Mouse (Mus musculus) liver, embryonic 14.5 days (tissue): ENCODE results near the gene Mmel1.

ENCODE experiments used
- CTCF ChIP-seq: IDR thresholded peaks from 2 replicates; pipeline ENCODE4 v1.5.1; 2016; ENCODE audit warnings: antibody characterized with exemption, low read depth, control low read depth
- EP300 ChIP-seq: IDR thresholded peaks from 2 replicates; pipeline ENCODE4 v1.6.1; 2016; ENCODE audit warnings: antibody characterized with exemption, low read depth

DNA sequence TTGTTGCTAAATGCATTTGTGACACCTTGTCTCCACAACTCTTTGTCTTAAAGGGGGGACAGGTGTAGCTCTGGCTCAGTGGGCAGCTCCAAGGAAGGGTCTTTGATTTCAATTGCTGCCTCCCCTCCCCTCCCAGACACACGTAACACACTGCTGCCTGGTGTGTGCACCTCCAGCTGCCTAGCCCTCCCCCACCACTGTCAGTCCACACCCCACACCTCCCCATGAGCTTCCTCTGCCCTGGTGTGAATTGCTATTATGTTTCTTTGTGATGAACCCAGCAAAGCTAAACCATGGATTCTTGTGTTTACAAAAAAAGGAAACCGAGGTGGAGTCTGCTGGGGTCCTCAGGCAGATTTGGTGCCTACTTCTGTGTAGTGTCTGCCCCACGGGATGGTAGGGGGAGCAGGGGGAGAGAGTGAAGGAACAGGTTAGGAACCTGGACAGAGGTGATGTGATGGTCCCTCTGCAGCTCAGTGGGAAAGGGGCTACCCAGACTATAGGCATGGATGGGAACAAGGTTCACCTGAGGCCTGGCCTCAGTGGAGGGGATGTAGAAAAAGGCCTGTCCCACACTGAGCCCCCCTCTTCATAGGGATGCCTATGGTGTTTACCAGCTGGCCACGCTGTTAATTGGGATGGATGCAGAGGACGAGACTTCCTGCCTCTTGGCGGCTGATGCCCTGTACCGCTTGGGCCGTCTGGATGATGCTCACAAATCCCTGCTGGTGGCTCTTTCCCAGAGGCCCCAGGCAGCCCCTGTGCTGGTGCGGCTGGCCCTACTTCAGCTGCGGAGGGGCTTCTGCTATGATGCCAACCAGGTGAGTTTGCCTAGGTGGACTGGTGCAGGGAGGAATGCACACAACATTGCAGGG, 11.8 kb upstream of the Mmel1 start:
- TF ChIP-seq CTCF (no peak), EP300 (no peak)
